Mouse (Mus musculus): ENCODE measurements around the gene Gpr137c. TPM values are rescaled to one million over a fixed set of nuclear protein-coding genes. Genes with fewer than 3 reads are reported as not detected.

Gpr137c gene
- total RNA-seq, 2 experiments from 2014 or later, result 3.0 to 5.0 TPM

Other genes starting within 250 kb of the Gpr137c start
- gene Ptger2, start 231.5 kb upstream of the Gpr137c start, total RNA-seq (2021), result under 1 TPM; 0.37 to 0.62 TPM
- 10 to 100 TPM; 13.1 to 14.7 TPM for gene Txndc16, start 611 bp downstream of the Gpr137c start, total RNA-seq (2021)
- gene Ero1l, start 99.1 kb downstream of the Gpr137c start, total RNA-seq (2021), result 10 to 100 TPM; 11.1 to 16.8 TPM
- gene Psmc6, start 110.1 kb downstream of the Gpr137c start, total RNA-seq (2021), result 100 to 1,000 TPM; 116 to 134 TPM
- gene Styx, start 131.4 kb downstream of the Gpr137c start, total RNA-seq (2021), result 10 to 100 TPM; 62.3 to 69.6 TPM
- 10 to 100 TPM; 16.2 to 18.8 TPM for gene Gnpnat1, start 185.2 kb downstream of the Gpr137c start, total RNA-seq (2021)